Mouse (Mus musculus) lung, adult 2 months (tissue): ENCODE measurements around the gene Clpsl2.

ENCODE experiments used
- CTCF ChIP-seq: fragments of 200-500 bp; IDR thresholded peaks from 2 replicates; pipeline ENCODE4 v1.5.1; 2011; ENCODE audit warnings: mild to moderate bottlenecking, low read length, control low read depth; ENCODE audit not compliant: insufficient read depth
- POLR2A ChIP-seq: fragments of 200-500 bp; IDR thresholded peaks from 2 replicates; pipeline ENCODE4 v1.6.1; 2011; ENCODE audit warnings: low read depth, mild to moderate bottlenecking, control low read depth, low read length, borderline replicate concordance; ENCODE audit errors: extremely low read depth

DNA sequence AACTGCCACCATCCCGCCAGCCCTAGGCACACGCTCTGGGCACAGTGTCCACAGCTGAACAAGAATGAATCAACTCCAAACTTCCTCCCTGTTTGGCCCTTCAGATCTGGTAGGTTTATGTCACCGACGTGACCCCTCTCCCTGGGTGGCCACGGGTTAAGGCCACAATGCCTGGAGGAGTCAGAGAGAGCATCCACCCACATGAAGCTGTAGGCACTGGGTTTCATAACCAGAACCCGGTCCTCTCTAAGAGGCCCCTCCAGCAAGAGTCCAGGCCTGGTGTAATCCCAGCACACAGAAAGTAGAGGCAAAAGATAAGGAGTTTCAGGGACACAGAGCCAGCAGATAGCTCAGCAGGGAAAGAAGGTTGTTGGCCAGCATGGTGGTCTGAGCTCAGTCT lies 45.0 kb upstream of the Clpsl2 start:
- TF ChIP-seq CTCF, result no peak
- no peak for TF ChIP-seq POLR2A
